Mouse (Mus musculus) liver, postnatal 0 days (tissue): ENCODE measurements around the gene D430041D05Rik.

Experiments used
- CTCF ChIP-seq: sonication (generic); IDR thresholded peaks from 2 replicates; pipeline ENCODE4 v1.5.1; 2016; ENCODE audit warnings: antibody characterized with exemption, low read depth
- EP300 ChIP-seq: IDR thresholded peaks from 2 replicates; pipeline ENCODE4 v1.6.1; 2016; ENCODE audit warnings: antibody characterized with exemption, low read depth, mild to moderate bottlenecking

DNA sequence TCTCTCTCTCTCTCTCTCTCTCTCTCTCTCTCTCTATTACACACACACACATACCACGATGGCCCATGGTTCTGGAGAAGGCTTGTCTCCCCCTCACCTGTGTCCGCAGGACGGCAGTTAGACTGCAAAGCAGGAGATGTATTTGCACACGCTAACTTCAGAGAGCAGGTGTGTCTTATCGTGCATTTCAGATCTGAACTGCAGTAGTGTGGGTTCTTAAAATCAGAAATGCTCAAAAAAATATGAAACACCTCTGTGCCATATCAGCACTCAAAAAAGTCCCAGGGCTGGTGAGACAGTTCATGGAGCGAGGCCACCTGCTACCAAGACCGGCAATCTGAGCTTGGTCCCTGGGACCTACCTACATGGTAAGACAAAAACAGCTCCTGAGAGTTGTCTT lies 993 bp upstream of the D430041D05Rik start:
- TF ChIP-seq CTCF, result no peak
- TF ChIP-seq EP300, result no peak
